Mouse (Mus musculus) heart, embryonic 14.5 days (tissue): ENCODE data around the gene Raf1. TPM values are rescaled to one million over a fixed set of nuclear protein-coding genes. Genes with fewer than 3 reads are reported as not detected.
"Not testable (repeated sequence)": the region's sequence is repeated elsewhere in the genome, so short reads cannot be mapped to it uniquely, and the experiment has no call there.

Experiments used
- ATAC-seq: fragments of 200-750 bp; cut with Nextera tagmentation; 2 replicates; pipeline ENCODE4 v1.8.0; 2017; ENCODE audit warnings: low read depth, moderate TSS enrichment; ENCODE audit not compliant: insufficient number of reproducible peaks, insufficient read depth, low FRiP score
- H3K27ac ChIP-seq, 2 experiments: fragments of 200-500 bp in 1 of 2; fragments of 300-500 bp in 1 of 2; sonication (generic) in 1 of 2; replicated peaks in 1 of 2; 2 replicates each; pipeline ENCODE4 v1.5.1; 2012 to 2014; ENCODE audit warnings: low read depth in 2 of 2, low read length in 2 of 2, control low read depth in 1 of 2, mild to moderate bottlenecking in 1 of 2, mixed read lengths in 1 of 2; ENCODE audit not compliant: control insufficient read depth in 1 of 2, insufficient read depth in 1 of 2
- H3K27me3 ChIP-seq: fragments of 300-500 bp; sonication (generic); 2 replicates; pipeline ENCODE4 v1.6.1; 2014; ENCODE audit warnings: mild to moderate bottlenecking, low read length, control low read depth; ENCODE audit not compliant: control insufficient read depth, insufficient read depth
- H3K36me3 ChIP-seq: fragments of 300-500 bp; sonication (generic); 2 replicates; pipeline ENCODE4 v1.6.1; 2014; ENCODE audit warnings: mild to moderate bottlenecking, control low read depth, low read length, mixed read lengths; ENCODE audit not compliant: control insufficient read depth, insufficient read depth
- H3K4me1 ChIP-seq, 2 experiments: fragments of 200-500 bp in 1 of 2; fragments of 300-500 bp in 1 of 2; sonication (generic) in 1 of 2; 2 replicates each; pipeline ENCODE4 v1.6.1; 2012 to 2014; ENCODE audit warnings: low read length in 2 of 2, control low read depth in 1 of 2, mixed read lengths in 1 of 2; ENCODE audit not compliant: control insufficient read depth in 2 of 2, insufficient read depth in 2 of 2
- H3K4me2 ChIP-seq: fragments of 300-500 bp; sonication (generic); 2 replicates; pipeline ENCODE4 v1.6.1; 2014; ENCODE audit warnings: mild to moderate bottlenecking, low read length
- H3K4me3 ChIP-seq, 2 experiments: fragments of 200-500 bp in 1 of 2; fragments of 300-500 bp in 1 of 2; sonication (generic) in 1 of 2; 2 replicates each; pipeline ENCODE4 v1.5.1; 2012 to 2014; ENCODE audit warnings: low read length in 2 of 2, mild to moderate bottlenecking in 2 of 2, control low read depth in 1 of 2, low read depth in 1 of 2, moderate library complexity in 1 of 2; ENCODE audit not compliant: control insufficient read depth in 1 of 2, insufficient read depth in 1 of 2
- H3K9ac ChIP-seq: fragments of 300-500 bp; sonication (generic); 2 replicates; pipeline ENCODE4 v1.6.1; 2014; ENCODE audit warnings: mild to moderate bottlenecking, low read length
- H3K9me3 ChIP-seq: fragments of 300-500 bp; sonication (generic); 2 replicates; pipeline ENCODE4 v1.6.1; 2016; ENCODE audit warnings: low read length, control low read depth; ENCODE audit not compliant: control insufficient read depth
- WGBS: fragments of 180-500 bp; shearing (Covaris S2); extraction: QIAGEN DNeasy Blood & Tissue Kit; methylation state at CpG from one replicate; pipeline ENCODE4 v1.1.7; 2014; 5-methylcytosine and 5-hydroxymethylcytosine counted together
- polyA plus RNA-seq: library from polyadenylated mRNA; unstranded; fragments of >200 nt; fragmentation: Nextera tagmentation; extraction: Ambion mirVana; gene quantifications from 2 replicates; pipeline ENCODE4 v1.2.1, GENCODE M21; 2014

The Raf1 gene
- polyA plus RNA-seq, 1 experiment from 2014 or later: 131 TPM

DNA sequence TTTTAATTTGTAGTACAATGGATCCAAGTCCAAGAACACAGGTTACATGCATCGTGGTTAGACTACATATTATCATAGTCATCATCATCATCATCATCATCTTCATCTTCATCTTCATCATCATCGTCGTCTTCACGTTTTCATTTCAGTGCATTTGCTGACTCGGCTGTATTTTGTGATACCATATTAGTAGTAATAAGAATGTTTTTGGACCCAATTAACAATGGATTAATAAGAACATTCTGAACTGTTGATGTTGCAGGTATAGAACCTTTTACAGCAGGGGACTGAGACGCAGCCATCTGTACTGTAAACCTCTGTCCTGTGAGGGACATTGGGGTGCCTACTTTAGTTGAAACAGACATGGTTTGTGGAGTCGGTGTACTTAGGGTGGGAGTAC lies 38.2 kb downstream of the Raf1 start:
- not testable (repeated sequence) for H3K4me1 ChIP-seq, H3K4me2 ChIP-seq, H3K27me3 ChIP-seq, H3K4me3 ChIP-seq, H3K9ac ChIP-seq, H3K27ac ChIP-seq, H3K9me3 ChIP-seq, ATAC-seq
- 95% methylated on average over 7 of the region's 7 CpGs for WGBS
- H3K36me3 ChIP-seq: peaks cover 86% of the 10 kb centered on the region

DNA sequence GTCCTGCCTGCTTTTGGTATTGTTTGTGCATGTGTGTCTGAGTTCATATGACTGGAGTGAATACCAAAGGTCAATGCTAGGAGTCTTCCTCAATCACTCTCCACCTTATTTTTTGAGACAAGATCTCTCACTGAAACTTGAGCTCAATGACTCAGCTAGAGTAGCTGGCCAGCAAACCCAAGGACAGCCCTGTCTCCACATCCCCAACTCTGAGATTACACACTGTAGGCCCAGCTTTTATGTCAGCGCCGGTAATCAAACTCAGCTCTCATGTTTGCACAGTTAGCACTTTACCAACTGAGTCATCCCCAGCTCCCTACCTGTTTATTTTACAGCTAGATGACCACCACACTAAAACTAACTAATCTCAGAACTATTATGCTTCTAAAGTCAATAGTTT lies 42.4 kb downstream of the Raf1 start:
- 90% methylated on average over 2 of the region's 2 CpGs for WGBS
- H3K4me1 ChIP-seq: no peaks in the 10 kb centered on the region
- no peak for ATAC-seq
- H3K27me3 ChIP-seq: no peaks in the 10 kb centered on the region
- no peak overlapping the region for H3K4me2 ChIP-seq
- H3K9me3 ChIP-seq: no peaks in the 10 kb centered on the region
- H3K9ac ChIP-seq: no peak overlapping the region
- peaks cover 94% of the 10 kb centered on the region for H3K36me3 ChIP-seq
- no peak overlapping the region for H3K27ac ChIP-seq
- no peak overlapping the region for H3K4me3 ChIP-seq

DNA sequence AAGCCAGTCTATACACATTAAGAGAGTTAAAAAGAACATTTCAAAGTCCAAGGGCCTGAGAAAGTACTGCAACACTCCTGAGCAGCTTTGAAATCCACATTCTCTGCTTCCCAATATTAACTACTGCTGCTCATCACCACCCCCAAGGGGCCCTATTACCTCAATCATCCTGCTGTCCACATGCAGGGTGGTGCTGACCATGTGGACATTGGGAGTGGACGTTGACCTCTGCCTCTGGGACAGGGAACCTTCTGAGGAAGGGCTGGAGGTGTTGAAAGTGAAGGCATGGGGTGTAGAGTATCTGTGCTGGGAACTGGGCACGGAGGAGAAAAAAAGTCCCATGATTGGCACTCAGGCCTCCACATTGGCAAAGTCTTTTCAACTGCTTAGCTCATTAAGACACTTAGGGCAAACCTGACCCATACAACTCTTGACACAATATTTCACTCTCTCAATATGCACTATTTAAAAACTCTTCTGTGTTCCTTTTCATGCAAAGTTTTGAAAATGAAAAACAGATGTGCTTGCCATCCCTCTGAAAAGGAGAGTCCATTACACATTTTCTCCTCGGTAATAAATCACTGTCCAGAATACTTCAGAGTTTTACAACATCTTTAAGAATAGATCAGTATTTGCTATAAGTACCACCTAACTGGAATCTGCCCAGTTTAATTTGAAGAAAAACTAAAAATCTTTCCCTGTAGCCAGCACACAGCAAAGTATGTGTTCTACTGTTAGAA lies 45.2 kb downstream of the Raf1 start:
- H3K27ac ChIP-seq: no peak overlapping the region
- no peak overlapping the region for H3K4me2 ChIP-seq
- H3K9ac ChIP-seq: no peak overlapping the region
- WGBS: 81% methylated on average over 3 of the region's 3 CpGs
- H3K36me3 ChIP-seq: peaks cover 97% of the 10 kb centered on the region
- ATAC-seq: no peak
- no peaks in the 10 kb centered on the region for H3K27me3 ChIP-seq
- no peak overlapping the region for H3K4me3 ChIP-seq
- H3K4me1 ChIP-seq: no peaks in the 10 kb centered on the region
- H3K9me3 ChIP-seq: no peaks in the 10 kb centered on the region

DNA sequence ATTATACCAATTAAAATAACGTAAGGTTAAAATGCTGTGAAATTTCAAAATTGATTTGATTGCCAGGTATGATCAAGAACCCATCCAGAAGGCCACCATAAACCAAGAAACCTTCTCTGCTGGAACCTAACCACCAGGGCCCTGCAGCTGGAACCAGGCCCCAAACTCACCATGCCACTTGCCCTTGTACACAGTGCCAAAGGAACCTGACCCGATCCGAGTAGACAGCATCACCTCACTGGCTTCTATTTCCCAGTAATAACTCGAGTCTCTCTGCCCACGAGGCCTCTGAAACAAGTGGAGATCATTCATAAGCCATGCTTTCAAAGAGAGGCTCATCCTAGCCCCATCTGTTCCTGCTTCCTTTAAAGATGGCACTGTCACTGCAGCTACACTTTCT lies 50.3 kb downstream of the Raf1 start:
- H3K36me3 ChIP-seq: peaks cover 97% of the 10 kb centered on the region
- ATAC-seq: no peak
- H3K4me1 ChIP-seq: no peaks in the 10 kb centered on the region
- no peak overlapping the region for H3K4me2 ChIP-seq
- no peak overlapping the region for H3K9ac ChIP-seq
- no peaks in the 10 kb centered on the region for H3K27me3 ChIP-seq
- no peak overlapping the region for H3K4me3 ChIP-seq
- H3K27ac ChIP-seq: no peak overlapping the region
- no peaks in the 10 kb centered on the region for H3K9me3 ChIP-seq
- 85% methylated on average over 5 of the region's 5 CpGs for WGBS

DNA sequence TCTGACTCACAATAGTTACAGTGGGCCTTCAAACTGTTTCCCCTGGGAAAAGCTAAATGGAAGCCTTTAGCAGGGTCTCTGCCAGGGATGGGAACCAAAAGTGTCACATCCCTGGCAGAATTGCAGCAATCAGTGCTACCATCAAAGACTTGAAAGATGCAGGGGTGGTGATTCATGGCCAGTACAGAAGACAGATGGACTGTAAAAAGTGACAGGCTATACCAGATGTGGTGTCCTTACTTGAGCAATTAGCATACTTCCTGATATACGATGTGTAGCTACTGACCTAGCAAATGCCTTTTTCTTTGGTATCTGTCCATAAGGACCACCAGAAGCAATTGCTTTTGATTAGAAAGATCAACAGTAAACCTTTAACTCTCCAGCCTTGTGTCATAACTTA lies 55.5 kb downstream of the Raf1 start:
- no peak for ATAC-seq
- no peak overlapping the region for H3K4me2 ChIP-seq
- H3K9ac ChIP-seq: no peak overlapping the region
- 93% methylated on average over 1 of the region's 1 CpGs for WGBS
- no peak overlapping the region for H3K4me3 ChIP-seq
- peaks cover 100% of the 10 kb centered on the region for H3K36me3 ChIP-seq
- no peaks in the 10 kb centered on the region for H3K27me3 ChIP-seq
- no peaks in the 10 kb centered on the region for H3K4me1 ChIP-seq
- no peaks in the 10 kb centered on the region for H3K9me3 ChIP-seq
- H3K27ac ChIP-seq: no peak overlapping the region

DNA sequence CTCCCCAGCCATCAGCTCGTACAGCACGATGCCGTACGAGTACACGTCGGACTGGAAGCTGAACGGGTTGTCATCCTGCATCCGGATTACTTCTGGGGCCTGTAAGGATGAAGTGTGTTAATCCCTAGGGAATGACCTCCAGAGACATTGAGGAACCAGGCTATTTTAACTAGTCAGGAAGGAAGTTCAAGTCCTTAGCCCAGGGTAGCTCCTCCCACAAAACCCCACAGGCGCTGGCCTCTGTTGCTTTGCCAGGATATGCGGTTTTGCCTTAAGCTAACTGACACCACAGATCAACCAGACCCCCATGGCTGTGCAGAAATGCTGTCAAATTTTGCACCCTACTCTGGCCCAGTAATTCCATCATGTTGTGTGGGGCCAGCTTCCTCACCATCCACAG lies 56.6 kb downstream of the Raf1 start:
- Histone ChIP-seq H3K27ac (no peak overlapping the region), H3K4me3 (no peak overlapping the region), H3K4me2 (no peak overlapping the region), H3K9ac (no peak overlapping the region), H3K9me3 (no peaks in the 10 kb centered on the region), H3K27me3 (no peaks in the 10 kb centered on the region), H3K4me1 (no peaks in the 10 kb centered on the region), H3K36me3 (peaks cover 100% of the 10 kb centered on the region)
- 89% methylated on average over 10 of the region's 10 CpGs for WGBS
- no peak for ATAC-seq

DNA sequence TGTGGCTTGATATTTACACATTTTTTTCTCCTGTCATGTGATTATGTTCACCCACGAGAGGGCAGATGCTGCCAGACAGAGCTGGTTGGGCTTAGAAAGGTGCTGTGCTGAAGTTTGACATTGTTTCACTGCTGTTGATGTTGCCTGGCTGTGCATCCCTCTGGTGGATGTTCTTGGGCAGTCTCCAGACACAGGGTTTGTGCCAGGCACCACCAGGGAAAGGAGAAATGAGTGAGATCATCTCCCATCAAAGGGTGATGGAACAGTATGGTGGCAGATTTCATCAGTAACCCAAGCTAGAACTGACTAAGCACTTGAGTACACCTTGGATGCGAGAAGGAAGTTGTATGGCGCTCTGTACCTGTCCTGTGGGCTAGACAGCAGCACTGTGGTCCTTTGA lies 60.5 kb downstream of the Raf1 start:
- no peak for ATAC-seq
- WGBS: 81% methylated on average over 3 of the region's 3 CpGs
- Histone ChIP-seq H3K36me3 (peaks cover 98% of the 10 kb centered on the region), H3K4me2 (no peak overlapping the region), H3K9ac (no peak overlapping the region), H3K9me3 (no peaks in the 10 kb centered on the region), H3K27me3 (no peaks in the 10 kb centered on the region), H3K27ac (no peak overlapping the region), H3K4me3 (no peak overlapping the region), H3K4me1 (no peaks in the 10 kb centered on the region)

DNA sequence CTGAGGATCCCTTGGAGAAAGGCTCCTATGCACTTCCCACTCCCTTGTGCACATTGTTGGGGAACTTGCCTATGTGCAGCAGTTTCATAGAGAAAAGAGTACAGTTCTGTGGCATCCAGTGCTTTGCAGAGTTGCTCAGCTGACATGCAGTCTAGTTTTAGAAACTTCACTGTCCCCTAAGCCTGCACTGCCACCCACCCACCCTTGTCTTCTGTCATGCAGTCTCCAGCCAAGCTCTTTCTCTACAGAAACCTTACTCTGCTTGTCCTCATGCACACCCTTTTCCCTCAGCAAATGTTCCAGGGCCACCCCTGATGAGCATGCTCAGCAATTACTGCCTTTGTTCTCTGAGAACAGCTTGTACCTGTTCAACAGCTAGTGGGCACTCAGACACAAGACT lies 62.6 kb downstream of the Raf1 start:
- no peaks in the 10 kb centered on the region for H3K4me1 ChIP-seq
- H3K27me3 ChIP-seq: no peaks in the 10 kb centered on the region
- no peak overlapping the region for H3K9ac ChIP-seq
- ATAC-seq: no peak
- no peak overlapping the region for H3K4me2 ChIP-seq
- H3K4me3 ChIP-seq: no peak overlapping the region
- H3K36me3 ChIP-seq: peaks cover 92% of the 10 kb centered on the region
- H3K9me3 ChIP-seq: no peaks in the 10 kb centered on the region
- no peak overlapping the region for H3K27ac ChIP-seq
